Mouse (Mus musculus) kidney, adult 2 months (tissue): Measurements from ENCODE around the gene Bdkrb2.

Source experiments
- CTCF ChIP-seq: fragments of 200-500 bp; conservative IDR thresholded peaks from 2 replicates; pipeline ENCODE4 v1.5.1; 2011; ENCODE audit warnings: low read depth, mild to moderate bottlenecking, control low read depth, low read length, moderate library complexity, mixed read lengths; ENCODE audit not compliant: insufficient read depth, insufficient read length
- POLR2A ChIP-seq: fragments of 200-500 bp; IDR thresholded peaks from one replicate; pipeline ENCODE4 v1.6.1; 2011; ENCODE audit warnings: low read depth, low read length, control low read depth

DNA sequence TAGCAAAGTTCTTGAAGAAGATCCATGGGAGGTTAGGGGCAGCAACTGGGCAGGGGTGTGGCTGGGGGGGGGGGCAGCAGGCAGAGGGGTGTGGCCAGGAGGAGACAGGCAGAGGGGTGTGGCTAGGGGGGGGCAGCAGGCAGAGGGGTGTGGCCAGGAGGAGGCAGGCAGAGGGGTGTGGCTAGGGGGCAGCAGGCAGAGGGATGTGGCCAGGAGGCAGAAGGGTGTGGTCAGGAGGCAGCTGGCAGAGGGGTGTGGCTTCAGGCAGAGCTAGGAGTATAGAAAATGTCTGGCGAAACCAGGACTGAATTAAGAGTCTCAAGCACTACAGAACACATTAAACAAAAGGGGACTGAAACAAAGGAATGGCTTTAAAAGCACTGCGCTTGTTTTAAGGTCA is 20.5 kb downstream of the Bdkrb2 start:
- TF ChIP-seq POLR2A (no peak), CTCF (no peak)
